Mouse (Mus musculus): Measurements from ENCODE around the gene Mier1. TPM values are rescaled to one million over a fixed set of nuclear protein-coding genes. Genes with fewer than 3 reads are reported as not detected.

The Mier1 gene
- polyA plus RNA-seq, 1 experiment from 2014 or later, result 39.9 TPM

- 88% methylated on average over 7 of the region's 7 CpGs for WGBS
- Histone ChIP-seq H3K27ac (ENCODE audit: low read depth) (no peak overlapping the region), H3K4me2 (ENCODE audit: low read length) (no peak overlapping the region), H3K9me3 (ENCODE audit: control insufficient read depth, low read length) (no peaks in the 10 kb centered on the region), H3K27me3 (replicated peaks; ENCODE audit: control insufficient read depth, insufficient read depth, low read length) (no peaks in the 10 kb centered on the region), H3K4me3 (ENCODE audit: low read depth, low read length) (no peak overlapping the region), H3K9ac (ENCODE audit: low read length) (no peak overlapping the region), H3K4me1 (replicated peaks; ENCODE audit: control insufficient read depth, insufficient read depth, low read length) (peaks cover 10% of the 10 kb centered on the region; the same call in 1 of the 2 replicates), H3K36me3 (ENCODE audit: control insufficient read depth, insufficient read depth, low read length) (peaks cover 29% of the 10 kb centered on the region)
- no peak for ATAC-seq (replicated peaks; ENCODE audit: low FRiP score, low TSS enrichment, low read depth)
- DNase-seq (ENCODE audit: low spot score), result no peak
Observed at GRCm38 (mm10) chr4:103174001-103174400, 59.8 kb downstream of the Mier1 start.

GRCm38 (mm10) chr4:103177681-103178080 is 63.5 kb downstream of the Mier1 start:
- H3K4me1 ChIP-seq (replicated peaks; ENCODE audit: control insufficient read depth, insufficient read depth, low read length), result peaks cover 21% of the 10 kb centered on the region
- H3K4me3 ChIP-seq (ENCODE audit: low read depth, low read length), result no peak overlapping the region
- H3K27me3 ChIP-seq (replicated peaks; ENCODE audit: control insufficient read depth, insufficient read depth, low read length), result no peaks in the 10 kb centered on the region
- ATAC-seq (replicated peaks; ENCODE audit: low FRiP score, low TSS enrichment, low read depth), result no peak
- WGBS, result 52% methylated on average over 1 of the region's 1 CpGs
- H3K4me2 ChIP-seq (ENCODE audit: low read length), result no peak overlapping the region
- peaks cover 13% of the 10 kb centered on the region; the same call in 1 of the 2 replicates for H3K36me3 ChIP-seq (ENCODE audit: control insufficient read depth, insufficient read depth, low read length)
- H3K27ac ChIP-seq (ENCODE audit: low read depth), result no peak overlapping the region
- no peak overlapping the region for H3K9ac ChIP-seq (ENCODE audit: low read length)
- DNase-seq (ENCODE audit: low spot score), result no peak
- H3K9me3 ChIP-seq (ENCODE audit: control insufficient read depth, low read length), result no peaks in the 10 kb centered on the region

DNA sequence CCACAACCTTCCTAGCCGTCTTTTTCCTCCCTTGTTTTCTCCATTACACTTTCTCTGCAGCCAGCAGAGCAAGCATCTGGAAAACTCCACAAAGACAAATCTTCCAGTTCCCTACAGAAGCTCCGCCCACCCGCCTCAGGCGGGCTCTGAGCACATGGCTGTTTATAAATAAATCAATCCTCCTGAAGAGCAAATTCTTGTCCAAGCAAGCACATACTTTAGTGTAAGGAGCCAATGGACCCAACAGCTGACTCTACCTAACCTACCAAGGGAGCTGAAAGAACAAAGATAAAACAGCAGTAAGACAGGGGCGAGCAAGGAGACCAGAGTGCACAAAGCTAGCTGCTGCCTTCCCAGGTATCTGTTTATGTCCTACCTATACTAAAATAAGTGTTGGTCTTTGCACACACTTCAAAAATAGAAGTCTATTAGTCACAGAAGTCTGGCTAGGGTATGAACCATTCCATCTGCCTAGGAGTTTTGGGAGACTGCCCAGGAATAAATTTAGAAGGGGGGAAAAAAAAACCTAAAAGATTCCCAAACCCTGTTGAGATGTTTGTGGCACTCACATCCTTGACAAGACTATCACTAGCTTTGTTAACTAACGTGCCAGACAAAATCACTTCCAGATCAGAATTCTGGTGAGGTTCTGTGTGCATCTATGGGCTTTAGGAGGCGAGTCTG is 64.6 kb downstream of the Mier1 start:
- Histone ChIP-seq H3K4me1 (replicated peaks; ENCODE audit: control insufficient read depth, insufficient read depth, low read length) (peaks cover 21% of the 10 kb centered on the region), H3K27me3 (replicated peaks; ENCODE audit: control insufficient read depth, insufficient read depth, low read length) (no peaks in the 10 kb centered on the region), H3K4me2 (ENCODE audit: low read length) (no peak overlapping the region), H3K4me3 (ENCODE audit: low read depth, low read length) (no peak overlapping the region), H3K9ac (ENCODE audit: low read length) (no peak overlapping the region), H3K27ac (ENCODE audit: low read depth) (peak overlapping the region; percentile 43), H3K36me3 (ENCODE audit: control insufficient read depth, insufficient read depth, low read length) (peaks cover 21% of the 10 kb centered on the region), H3K9me3 (ENCODE audit: control insufficient read depth, low read length) (no peaks in the 10 kb centered on the region)
- DNase-seq (ENCODE audit: low spot score) (peak; percentile 57), ATAC-seq (replicated peaks; ENCODE audit: low FRiP score, low TSS enrichment, low read depth) (0 out of 2 replicates have a peak, but pooled peaks have one; percentile 34)
- 53% methylated on average over 7 of the region's 7 CpGs for WGBS

DNA sequence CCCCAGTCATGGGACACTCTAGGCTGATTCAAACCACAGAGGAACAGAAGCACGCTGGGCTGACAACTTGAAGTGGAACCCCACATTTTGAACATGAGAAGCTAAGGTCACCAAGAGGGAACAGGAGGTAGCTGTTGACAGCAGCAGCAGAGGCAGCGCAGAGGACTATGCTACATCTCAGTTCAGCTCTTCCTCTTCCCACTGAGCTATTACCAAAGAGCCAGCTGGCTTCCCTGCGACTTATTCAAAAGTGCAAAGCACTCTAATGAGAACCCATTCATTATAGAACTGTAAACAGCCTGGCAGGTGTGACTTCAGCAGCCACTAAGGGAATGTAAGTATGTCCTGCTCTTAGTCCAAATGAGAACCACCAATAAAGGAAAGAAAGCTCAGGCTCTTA is 65.4 kb downstream of the Mier1 start:
- Histone ChIP-seq H3K36me3 (ENCODE audit: control insufficient read depth, insufficient read depth, low read length) (peaks cover 23% of the 10 kb centered on the region), H3K4me2 (ENCODE audit: low read length) (no peak overlapping the region)
- no peak for ATAC-seq (replicated peaks; ENCODE audit: low FRiP score, low TSS enrichment, low read depth)

GRCm38 (mm10) chr4:103180300-103180888 is 66.2 kb downstream of the Mier1 start:
- peaks cover 21% of the 10 kb centered on the region for H3K4me1 ChIP-seq (replicated peaks; ENCODE audit: control insufficient read depth, insufficient read depth, low read length)
- ATAC-seq (replicated peaks; ENCODE audit: low FRiP score, low TSS enrichment, low read depth), result no peak
- no peak for DNase-seq (ENCODE audit: low spot score)
- H3K36me3 ChIP-seq (ENCODE audit: control insufficient read depth, insufficient read depth, low read length), result peaks cover 22% of the 10 kb centered on the region
- H3K4me2 ChIP-seq (ENCODE audit: low read length), result no peak overlapping the region
- H3K9me3 ChIP-seq (ENCODE audit: control insufficient read depth, low read length), result no peaks in the 10 kb centered on the region
- no peak overlapping the region for H3K27ac ChIP-seq (ENCODE audit: low read depth)
- H3K27me3 ChIP-seq (replicated peaks; ENCODE audit: control insufficient read depth, insufficient read depth, low read length), result no peaks in the 10 kb centered on the region
- 77% methylated on average over 8 of the region's 8 CpGs for WGBS
- H3K4me3 ChIP-seq (ENCODE audit: low read depth, low read length), result no peak overlapping the region
- H3K9ac ChIP-seq (ENCODE audit: low read length), result no peak overlapping the region

More for the DNA sequence above, 65.4 kb downstream of the Mier1 start:
- Histone ChIP-seq H3K4me3 (ENCODE audit: low read depth, low read length) (no peak overlapping the region), H3K9ac (ENCODE audit: low read length) (no peak overlapping the region), H3K9me3 (ENCODE audit: control insufficient read depth, low read length) (no peaks in the 10 kb centered on the region), H3K4me1 (replicated peaks; ENCODE audit: control insufficient read depth, insufficient read depth, low read length) (peaks cover 21% of the 10 kb centered on the region), H3K27me3 (replicated peaks; ENCODE audit: control insufficient read depth, insufficient read depth, low read length) (no peaks in the 10 kb centered on the region), H3K27ac (ENCODE audit: low read depth) (peak overlapping the region; percentile 6; the same call in 1 of the 2 replicates)
- no peak for DNase-seq (ENCODE audit: low spot score)
- WGBS, result 54% methylated on average over 3 of the region's 3 CpGs

GRCm38 (mm10) chr4:103188786-103189640 is 74.8 kb downstream of the Mier1 start:
- Histone ChIP-seq H3K9ac (ENCODE audit: low read length) (no peak overlapping the region), H3K27ac (ENCODE audit: low read depth) (no peak overlapping the region), H3K36me3 (ENCODE audit: control insufficient read depth, insufficient read depth, low read length) (peaks cover 62% of the 10 kb centered on the region), H3K9me3 (ENCODE audit: control insufficient read depth, low read length) (no peaks in the 10 kb centered on the region), H3K4me3 (ENCODE audit: low read depth, low read length) (no peak overlapping the region), H3K4me2 (ENCODE audit: low read length) (no peak overlapping the region), H3K27me3 (replicated peaks; ENCODE audit: control insufficient read depth, insufficient read depth, low read length) (no peaks in the 10 kb centered on the region), H3K4me1 (replicated peaks; ENCODE audit: control insufficient read depth, insufficient read depth, low read length) (no peaks in the 10 kb centered on the region)
- DNase-seq (ENCODE audit: low spot score) (no peak), ATAC-seq (replicated peaks; ENCODE audit: low FRiP score, low TSS enrichment, low read depth) (no peak)
- 78% methylated on average over 8 of the region's 8 CpGs for WGBS

GRCm38 (mm10) chr4:103192421-103192820 is 78.2 kb downstream of the Mier1 start:
- ATAC-seq (replicated peaks; ENCODE audit: low FRiP score, low TSS enrichment, low read depth), result no peak
- H3K9ac ChIP-seq (ENCODE audit: low read length), result no peak overlapping the region

GRCm38 (mm10) chr4:103197401-103197800 is 83.2 kb downstream of the Mier1 start:
- Histone ChIP-seq H3K27me3 (replicated peaks; ENCODE audit: control insufficient read depth, insufficient read depth, low read length) (no peaks in the 10 kb centered on the region), H3K36me3 (ENCODE audit: control insufficient read depth, insufficient read depth, low read length) (peaks cover 52% of the 10 kb centered on the region), H3K4me1 (replicated peaks; ENCODE audit: control insufficient read depth, insufficient read depth, low read length) (no peaks in the 10 kb centered on the region), H3K4me3 (ENCODE audit: low read depth, low read length) (no peak overlapping the region), H3K4me2 (ENCODE audit: low read length) (no peak overlapping the region), H3K9ac (ENCODE audit: low read length) (no peak overlapping the region), H3K9me3 (ENCODE audit: control insufficient read depth, low read length) (no peaks in the 10 kb centered on the region), H3K27ac (ENCODE audit: low read depth) (no peak overlapping the region)
- DNase-seq (ENCODE audit: low spot score) (no peak), ATAC-seq (replicated peaks; ENCODE audit: low FRiP score, low TSS enrichment, low read depth) (no peak)
- WGBS, result 88% methylated on average over 8 of the region's 8 CpGs

More at GRCm38 (mm10) chr4:103192421-103192820, 78.2 kb downstream of the Mier1 start:
- peaks cover 67% of the 10 kb centered on the region for H3K36me3 ChIP-seq (ENCODE audit: control insufficient read depth, insufficient read depth, low read length)
- no peak overlapping the region for H3K4me2 ChIP-seq (ENCODE audit: low read length)
- WGBS, result 89% methylated on average over 2 of the region's 2 CpGs
- DNase-seq (ENCODE audit: low spot score), result no peak
- H3K27me3 ChIP-seq (replicated peaks; ENCODE audit: control insufficient read depth, insufficient read depth, low read length), result no peaks in the 10 kb centered on the region
- H3K4me3 ChIP-seq (ENCODE audit: low read depth, low read length), result no peak overlapping the region
- H3K4me1 ChIP-seq (replicated peaks; ENCODE audit: control insufficient read depth, insufficient read depth, low read length), result no peaks in the 10 kb centered on the region
- H3K9me3 ChIP-seq (ENCODE audit: control insufficient read depth, low read length), result no peaks in the 10 kb centered on the region
- no peak overlapping the region for H3K27ac ChIP-seq (ENCODE audit: low read depth)

Measured in intestine, embryonic 14.5 days (tissue).